Mouse (Mus musculus): ENCODE data around the gene Chtf18.

DNA sequence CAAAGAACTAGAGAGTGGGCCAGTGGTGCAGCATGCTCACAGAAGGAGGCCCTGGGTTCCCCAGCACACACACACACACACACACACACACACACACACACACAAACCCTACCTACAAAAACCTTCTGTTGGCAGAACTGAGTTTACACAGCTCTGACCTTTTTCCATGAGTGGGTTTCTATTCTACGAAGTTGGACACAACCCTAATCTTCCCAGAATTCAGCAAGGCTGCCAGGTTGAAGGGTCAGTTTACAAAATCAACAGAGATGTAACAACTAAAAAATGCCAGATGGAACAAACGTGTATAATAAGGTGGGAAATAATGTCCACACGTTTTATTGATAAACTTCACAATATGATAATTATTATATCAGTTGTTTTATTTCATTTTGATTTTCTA, 30.5 kb upstream of the Chtf18 start:
- TF ChIP-seq POLR2A (IDR thresholded peaks at IDR 0.05; ENCODE audit: borderline replicate concordance, control insufficient read depth, low read depth, low read length) (no peak), CTCF (IDR thresholded peaks at IDR 0.05; ENCODE audit: control insufficient read depth, insufficient read depth, low read length) (no peak)

Measured in bone marrow, adult 2 months (tissue).